Mouse (Mus musculus): ENCODE results near the gene Hmga1. TPM values are rescaled to one million over a fixed set of nuclear protein-coding genes. Genes with fewer than 3 reads are reported as not detected.
A peak's percentile ranks its signal among the peaks of the same experiment; 100 is the strongest.

Gene Hmga1
- total RNA-seq, 2 experiments from 2014 or later = 37.1 to 38.2 TPM

DNA sequence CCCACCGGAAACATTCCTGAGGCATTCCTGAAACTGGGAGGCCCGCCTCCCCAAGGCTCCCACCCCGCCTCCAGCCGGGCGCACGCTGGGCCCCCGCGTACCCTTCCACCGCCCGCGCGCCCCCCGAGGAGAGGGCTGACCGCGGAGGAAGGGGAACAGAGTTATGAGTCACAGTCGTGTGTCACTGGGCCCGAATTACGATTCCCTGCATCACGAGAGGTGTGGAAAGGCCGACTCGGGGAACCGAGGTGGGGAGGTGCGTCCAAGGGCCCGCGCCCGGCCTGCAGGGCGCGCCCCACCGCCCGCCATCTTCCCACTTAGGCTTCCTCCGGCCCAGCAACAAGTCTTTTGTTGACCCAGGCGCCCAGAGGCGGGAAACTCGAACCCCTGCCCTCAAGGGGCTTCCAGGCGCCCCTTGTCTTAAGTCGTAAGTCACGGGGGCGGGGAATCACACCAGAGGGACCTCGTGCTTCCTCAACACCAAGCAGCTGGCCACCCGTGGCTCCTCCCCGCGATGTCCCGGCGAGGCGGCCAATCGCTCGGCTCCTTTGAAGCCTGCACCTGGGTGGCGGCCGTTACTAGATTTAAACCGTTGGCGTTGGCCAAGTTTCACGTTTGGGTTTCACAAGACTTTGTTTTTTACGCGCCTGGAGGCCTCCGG is 655 bp upstream of the Hmga1 start:
- intact Hi-C loops (cut with DNase I) = no loop called here
- DNase-seq = peak; percentile 58 to 64

GRCm38 (mm10) chr17:27557181-27557926 is 1.1 kb downstream of the Hmga1 start:
- no peak for DNase-seq
- intact Hi-C loops (cut with DNase I) = no loop called here

GRCm38 (mm10) chr17:27557927-27558661 is 1.8 kb downstream of the Hmga1 start:
- DNase-seq = no peak
- intact Hi-C loops (cut with DNase I) = no loop called here

DNA sequence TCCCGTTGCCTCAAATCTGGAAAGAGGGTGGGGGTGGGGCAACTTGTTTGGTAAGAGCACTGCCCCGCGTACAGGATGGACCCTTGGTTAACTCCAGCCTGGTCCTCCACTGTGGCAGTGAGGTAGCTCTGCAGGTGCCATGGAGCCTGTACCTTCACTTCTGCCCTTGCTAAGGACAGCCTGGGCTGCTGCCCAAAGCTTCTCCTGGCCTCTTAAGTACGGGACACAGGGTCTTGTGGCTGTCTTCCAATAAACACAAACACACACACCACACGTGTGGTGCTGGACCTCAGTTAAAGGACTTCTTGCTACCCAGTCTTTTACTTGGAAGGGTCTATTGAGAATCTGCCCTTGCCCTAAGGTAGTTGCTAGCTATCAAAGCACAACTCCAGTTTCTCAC is 2.5 kb downstream of the Hmga1 start:
- intact Hi-C loops (cut with DNase I) = no loop called here
- no peak for DNase-seq

- intact Hi-C loops (cut with DNase I) = no loop called here
- DNase-seq = no peak
Observed at GRCm38 (mm10) chr17:27559596-27559995, 3.3 kb downstream of the Hmga1 start.

GRCm38 (mm10) chr17:27560926-27561480 is 4.7 kb downstream of the Hmga1 start:
- intact Hi-C loops (cut with DNase I) = loop anchor here (10.0 kb wide), 1 partner anchor 204 kb away; no protein-coding TSS in a partner anchor
- no peak for DNase-seq

DNA sequence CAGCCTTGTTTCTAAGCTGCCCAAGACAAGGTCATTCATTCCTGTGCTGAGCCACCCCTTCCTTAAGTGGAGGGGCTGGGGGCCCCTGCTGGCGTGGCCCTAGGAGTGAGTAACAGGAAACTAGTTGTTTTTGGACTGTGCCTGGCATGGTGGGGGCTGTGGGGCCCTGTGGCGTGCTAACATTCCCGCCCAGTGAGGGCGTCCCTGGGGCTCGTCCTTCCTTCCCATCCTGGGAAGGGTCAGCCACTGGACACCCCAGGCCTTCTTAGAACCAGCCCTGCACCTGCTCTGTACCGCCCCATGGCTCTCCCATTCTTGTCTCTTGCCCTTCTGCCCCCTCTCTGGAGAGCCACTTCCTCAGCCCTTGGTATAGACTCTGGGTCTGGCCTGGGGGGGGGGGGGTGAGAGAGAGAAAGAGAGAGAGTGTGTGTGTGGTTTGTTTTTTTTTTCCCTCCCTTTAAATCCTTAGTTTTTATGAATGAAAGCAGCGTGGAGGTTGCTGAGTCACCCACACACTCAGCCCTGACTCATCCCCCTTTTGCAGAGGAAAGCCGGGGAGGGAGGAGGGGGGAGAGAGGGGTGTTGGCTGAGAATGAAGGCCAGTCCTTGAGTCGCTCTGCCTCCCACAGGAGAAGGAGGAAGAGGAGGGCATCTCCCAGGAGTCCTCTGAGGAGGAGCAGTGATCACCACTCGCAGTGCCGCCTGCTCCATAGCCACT is 5.7 kb downstream of the Hmga1 start:
- intact Hi-C loops (cut with DNase I) = loop anchor here (10.0 kb wide), 1 partner anchor 203 kb away; no protein-coding TSS in a partner anchor
- no peak for DNase-seq

GRCm38 (mm10) chr17:27563771-27564244 is 7.5 kb downstream of the Hmga1 start:
- intact Hi-C loops (cut with DNase I) = loop anchor here (2.0 to 10.0 kb wide), 2 partner anchors 67 to 201 kb away; no protein-coding TSS in a partner anchor

DNA sequence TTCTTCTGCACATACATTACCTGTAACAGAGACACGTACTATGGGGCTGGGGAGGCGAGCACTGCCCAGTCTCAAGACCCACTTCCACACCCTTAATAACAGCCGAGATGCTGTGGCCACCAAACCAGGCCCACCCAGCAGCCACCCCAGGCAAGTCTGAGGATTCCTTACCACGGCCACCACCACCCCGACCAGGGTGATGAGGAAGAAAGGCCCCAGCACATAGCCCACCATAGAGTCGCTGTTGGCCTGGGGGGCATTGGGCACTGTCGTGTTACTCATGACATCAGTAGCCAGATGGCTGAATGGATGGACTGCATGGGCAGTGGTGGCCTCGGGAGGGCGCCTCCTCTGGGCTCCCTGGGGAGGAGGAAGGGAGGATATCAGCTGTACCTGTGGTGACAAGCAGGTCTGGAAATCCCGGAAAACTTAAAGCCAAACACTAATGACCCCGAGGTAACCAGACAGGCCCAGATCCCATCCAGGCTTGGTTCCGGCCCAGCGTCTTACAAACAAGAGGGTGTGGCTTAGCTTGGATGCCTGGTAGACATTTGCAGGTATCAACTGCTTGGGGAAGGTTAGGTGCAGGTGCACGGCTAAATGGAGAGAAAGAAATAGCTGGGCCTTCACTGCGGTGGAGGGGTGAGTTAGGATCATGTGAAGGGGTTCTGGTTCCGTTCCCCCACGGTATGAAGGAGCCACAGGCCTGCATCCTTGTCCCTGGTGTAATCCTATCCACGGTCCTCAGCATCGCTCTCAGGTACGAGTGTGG is 8.3 kb downstream of the Hmga1 start:
- DNase-seq = no peak
- intact Hi-C loops (cut with DNase I) = loop anchor here (2.0 to 10.0 kb wide), 2 partner anchors 66 to 200 kb away; no protein-coding TSS in a partner anchor

More at GRCm38 (mm10) chr17:27563771-27564244, 7.5 kb downstream of the Hmga1 start:
- DNase-seq = no peak

DNA sequence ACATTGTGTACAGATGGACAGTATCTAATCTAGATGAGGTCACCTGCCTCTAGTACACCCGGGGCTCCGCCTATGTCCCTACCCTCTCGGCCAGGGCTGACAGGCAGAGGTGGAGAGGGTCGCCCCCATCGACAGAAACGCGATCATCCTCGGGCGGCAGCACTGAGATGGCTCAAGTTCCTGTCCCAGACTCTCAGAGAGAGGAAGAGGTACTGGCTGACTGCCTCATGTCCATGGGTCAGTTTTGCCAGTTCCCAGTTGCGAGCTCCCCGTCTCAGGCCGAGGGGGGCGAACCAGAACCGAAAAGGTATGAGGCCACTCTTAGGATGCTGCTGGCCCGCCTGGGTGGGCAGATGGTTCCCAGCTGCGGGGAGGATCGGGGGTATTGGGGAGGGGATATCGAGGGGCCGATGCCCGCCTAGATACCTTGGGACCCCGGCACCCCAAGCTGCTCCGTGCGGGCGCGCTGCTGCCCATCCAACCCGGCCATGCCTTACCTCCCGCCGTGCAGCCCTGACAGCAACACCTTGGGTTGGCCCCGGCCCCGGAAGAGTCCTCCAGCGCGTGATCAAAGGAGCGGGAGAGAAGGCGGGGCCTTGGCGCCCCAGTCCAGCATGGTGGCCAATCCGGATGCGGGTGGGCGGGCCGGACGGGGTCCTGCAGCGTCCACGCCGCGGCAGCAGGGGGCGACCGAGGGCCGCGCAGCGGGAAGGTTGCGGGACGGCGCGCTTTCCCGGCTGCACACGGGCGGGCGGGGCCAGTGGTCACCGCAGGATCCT is 9.1 kb downstream of the Hmga1 start, which contains the start of gene AI413582:
Gene AI413582, minus strand, starts transcription at position 594 of the 779 bp plus-strand sequence.
- DNase-seq = peak; percentile 98
- intact Hi-C loops (cut with DNase I) = loop anchor here (2.0 to 10.0 kb wide), 2 partner anchors 65 to 199 kb away; no protein-coding TSS in a partner anchor

DNA sequence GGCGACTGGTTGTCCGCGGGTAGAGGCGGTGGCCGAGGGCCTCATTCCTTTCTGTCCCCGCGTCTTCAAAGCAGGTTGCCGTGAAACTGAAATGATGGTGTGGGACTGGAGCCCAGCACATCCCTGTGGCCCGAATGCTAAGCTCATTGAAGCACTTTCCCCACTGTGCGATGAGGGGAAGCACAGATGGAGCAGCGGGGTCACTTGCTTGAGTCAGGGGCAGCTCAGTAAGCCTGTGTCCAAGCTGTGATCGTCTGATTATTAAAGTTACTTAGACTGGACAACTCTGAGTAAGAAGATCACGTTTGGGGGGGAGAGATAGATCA is 9.6 kb downstream of the Hmga1 start:
- intact Hi-C loops (cut with DNase I) = loop anchor here (2.0 to 10.0 kb wide), 2 partner anchors 65 to 199 kb away; no protein-coding TSS in a partner anchor
- DNase-seq = no peak

DNA sequence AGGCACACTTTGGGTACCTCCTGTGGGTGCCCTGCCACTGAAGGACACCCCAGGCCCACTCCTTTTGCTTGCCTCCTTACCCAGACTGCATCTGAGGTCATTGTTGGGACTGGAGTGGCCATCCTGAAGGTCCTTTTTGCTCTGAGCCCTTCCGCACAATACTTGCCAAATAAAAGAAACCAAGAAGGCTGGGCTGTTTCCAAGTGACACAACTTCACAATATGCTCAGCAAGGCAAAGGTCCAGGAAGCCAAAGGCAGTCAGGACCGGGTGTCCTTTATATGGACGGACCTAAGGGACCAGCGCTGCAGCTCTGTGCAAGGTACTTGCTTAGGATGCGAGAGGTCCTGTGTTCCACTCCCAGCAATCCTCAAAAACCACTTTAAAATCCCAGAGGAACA is 11.9 kb downstream of the Hmga1 start:
- no peak for DNase-seq
- intact Hi-C loops (cut with DNase I) = loop anchor here (10.0 kb wide), 1 partner anchor 197 kb away; no protein-coding TSS in a partner anchor

DNA sequence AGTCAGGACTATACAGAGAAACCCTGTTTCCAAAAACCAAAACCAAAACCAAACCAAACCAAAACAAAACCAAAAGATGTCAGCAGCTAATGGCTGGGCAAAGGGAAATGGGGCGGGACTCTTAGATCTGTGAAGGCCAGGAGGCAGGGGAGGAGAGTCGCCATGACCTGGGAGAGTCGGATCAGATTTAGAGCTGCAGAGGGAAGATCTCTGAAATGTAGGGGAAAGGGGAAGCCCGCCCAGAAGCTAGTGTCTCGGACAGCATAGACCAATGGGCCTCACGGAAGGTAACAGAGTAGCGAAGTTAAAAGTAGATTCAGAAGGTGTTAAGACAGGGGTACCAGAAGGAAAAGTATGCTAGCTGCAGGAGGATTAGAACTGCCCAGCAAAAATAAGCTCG is 15.0 kb downstream of the Hmga1 start:
- no peak for DNase-seq
- intact Hi-C loops (cut with DNase I) = no loop called here

DNA sequence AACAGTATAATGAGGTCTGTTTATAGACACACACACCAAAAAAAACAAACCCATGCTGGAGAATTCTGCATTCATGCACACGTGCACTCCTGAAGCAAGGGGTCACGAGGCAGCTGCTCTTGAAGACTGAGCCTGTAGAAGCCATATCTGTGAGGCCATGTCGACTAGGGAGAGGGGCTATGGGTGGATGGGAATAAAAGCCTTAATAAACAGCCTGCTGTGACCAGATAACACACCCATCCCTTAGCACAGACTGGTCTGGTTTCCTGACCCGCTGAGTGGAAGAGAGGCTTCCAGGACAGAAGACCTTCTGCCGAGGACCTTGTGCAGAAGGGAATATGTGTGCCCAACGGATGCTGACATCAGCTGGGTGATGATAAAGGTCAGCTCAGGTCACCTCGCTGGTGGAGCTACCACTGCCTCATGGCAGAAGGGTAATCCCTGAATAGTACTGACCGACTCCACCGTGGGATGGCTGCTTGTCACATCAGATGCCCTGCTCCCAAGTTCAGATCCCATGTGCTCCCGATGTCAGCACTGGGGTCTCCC is 17.5 kb downstream of the Hmga1 start:
- intact Hi-C loops (cut with DNase I) = no loop called here
- DNase-seq = no peak

- intact Hi-C loops (cut with DNase I) = no loop called here
- DNase-seq = peak; percentile 86 to 90
Observed at GRCm38 (mm10) chr17:27574470-27575115, 18.3 kb downstream of the Hmga1 start.

- DNase-seq = no peak
Observed at GRCm38 (mm10) chr17:27575116-27575776, 18.9 kb downstream of the Hmga1 start.

GRCm38 (mm10) chr17:27576056-27576455 is 19.8 kb downstream of the Hmga1 start:
- intact Hi-C loops (cut with DNase I) = no loop called here
- DNase-seq = no peak

More at GRCm38 (mm10) chr17:27575116-27575776, 18.9 kb downstream of the Hmga1 start:
- intact Hi-C loops (cut with DNase I) = no loop called here
